Mouse (Mus musculus) yolk sac, embryonic 10.5 days (tissue): ENCODE results near the gene Stambpl1.
A peak's percentile ranks its signal among the peaks of the same experiment; 100 is the strongest.

Experiments
- DNase-seq: peaks from one replicate; pipeline ENCODE4 v3.0.0-alpha.2; 2017; ENCODE audit warnings: low spot score

Stambpl1 gene

DNA sequence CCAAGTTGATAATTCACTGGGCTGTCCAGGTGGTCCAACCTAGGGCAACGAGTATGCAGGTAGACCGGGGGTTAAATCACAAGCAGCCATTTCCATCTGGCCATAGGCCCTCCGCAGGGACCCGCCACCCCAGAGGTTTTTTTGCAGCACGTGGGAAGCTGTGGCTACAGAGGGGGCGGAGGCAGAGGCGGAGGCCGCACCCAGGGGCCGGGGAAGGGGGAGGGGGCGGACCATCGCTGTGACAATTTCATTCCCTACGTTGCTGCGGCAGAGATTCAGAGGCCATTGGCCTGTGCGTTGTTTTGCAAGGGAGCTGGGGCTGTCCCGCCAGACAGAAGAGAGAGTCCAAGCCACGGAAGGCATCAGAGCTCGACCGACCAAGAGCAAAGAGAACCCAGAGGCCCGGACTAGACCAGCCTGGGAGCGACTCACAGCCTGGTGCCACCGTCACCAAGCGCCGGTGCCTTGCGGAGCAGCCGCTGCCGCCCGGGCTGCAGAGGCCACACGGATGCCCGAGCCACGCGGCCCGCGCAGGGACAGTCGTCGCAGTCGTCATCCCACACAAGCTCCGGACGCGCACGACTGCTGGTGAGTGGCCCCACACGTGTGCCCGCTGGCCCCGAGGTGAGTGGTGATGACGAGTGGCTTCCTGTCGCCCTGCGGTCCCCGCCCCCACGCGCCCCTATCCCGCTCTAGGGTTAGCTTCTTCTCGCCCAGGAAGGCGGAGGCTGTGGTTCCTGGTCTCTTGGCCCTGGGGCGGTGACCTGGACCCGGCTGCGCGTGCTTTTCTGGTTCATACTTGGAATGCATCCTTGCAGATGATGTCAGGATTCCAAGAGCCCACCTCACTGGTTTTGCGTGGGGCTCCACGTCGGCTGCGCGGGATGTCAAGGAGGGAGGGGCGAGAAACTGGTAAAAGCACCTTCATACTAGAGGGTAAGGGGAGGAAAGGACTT is at the start of gene Stambpl1:
Gene Stambpl1, plus strand, starts transcription at position 222 of the 956 bp plus-strand sequence.
- peak; percentile 82 for DNase-seq

DNA sequence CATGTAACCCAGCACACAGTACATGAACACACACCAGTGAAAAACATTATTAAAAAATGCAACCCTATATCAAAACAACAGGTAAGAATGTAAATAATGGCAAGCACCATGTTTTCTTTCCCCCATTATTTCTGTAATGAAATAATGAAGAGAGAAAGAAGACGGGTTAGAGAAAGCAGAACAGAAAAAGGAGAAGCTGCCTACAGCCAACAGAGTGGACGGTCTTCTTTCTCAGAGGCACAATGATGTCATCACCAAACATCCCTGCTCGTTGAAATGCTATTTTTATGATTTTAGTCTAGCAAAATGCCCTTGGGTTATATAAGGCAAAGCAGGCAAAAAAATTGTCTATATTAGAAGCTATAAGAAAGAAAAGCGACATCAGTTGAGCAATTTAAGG is 43.6 kb upstream of the Stambpl1 start:
- no peak for DNase-seq

- DNase-seq = no peak
Measured at GRCm38 (mm10) chr19:34151909-34152308, 40.1 kb upstream of the Stambpl1 start.

- DNase-seq = no peak
Measured at GRCm38 (mm10) chr19:34153263-34154144, 38.5 kb upstream of the Stambpl1 start.

DNA sequence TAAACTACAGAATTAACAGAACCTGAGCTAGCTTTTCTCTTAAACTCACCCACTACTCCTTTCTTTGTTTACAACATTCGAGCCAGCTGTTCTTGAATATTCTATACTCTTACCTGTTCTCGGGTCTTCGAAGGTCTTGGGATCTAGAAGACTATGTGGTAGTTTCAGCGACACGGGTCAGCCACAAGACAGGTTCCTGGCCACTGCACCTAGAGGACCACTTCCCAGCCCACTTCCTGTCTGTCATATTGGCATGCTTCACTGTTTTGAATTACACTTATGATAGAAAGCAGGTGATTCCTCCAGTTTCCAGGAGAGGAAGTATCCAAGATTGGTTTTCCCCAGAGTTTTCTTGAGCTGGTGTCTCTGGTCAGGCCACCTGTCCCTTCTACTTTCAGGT is 29.3 kb upstream of the Stambpl1 start:
- no peak for DNase-seq

DNA sequence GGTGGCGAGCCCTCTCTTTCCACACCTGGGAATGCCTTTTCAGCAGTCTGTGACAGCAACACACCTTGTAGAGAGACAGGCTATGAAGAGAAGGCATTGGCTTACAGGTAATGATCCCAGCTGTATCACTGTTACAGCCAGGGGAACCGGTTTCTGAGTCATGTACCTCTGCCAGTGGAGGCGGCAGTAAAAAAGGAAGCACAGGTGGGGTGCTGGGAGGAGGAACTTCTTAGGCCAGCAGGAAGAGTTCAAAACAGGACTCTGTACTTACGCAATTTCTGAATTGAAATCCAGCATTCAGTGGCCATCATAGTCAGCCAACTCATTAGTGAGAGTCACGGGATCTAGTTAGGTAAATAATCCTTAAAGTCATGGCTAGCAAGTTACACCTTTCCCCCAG is 26.1 kb upstream of the Stambpl1 start, which contains the start of gene Ankrd22:
Gene Ankrd22, minus strand, starts transcription at position 163 of the 400 bp plus-strand sequence.
- DNase-seq = peak; percentile 13

DNA sequence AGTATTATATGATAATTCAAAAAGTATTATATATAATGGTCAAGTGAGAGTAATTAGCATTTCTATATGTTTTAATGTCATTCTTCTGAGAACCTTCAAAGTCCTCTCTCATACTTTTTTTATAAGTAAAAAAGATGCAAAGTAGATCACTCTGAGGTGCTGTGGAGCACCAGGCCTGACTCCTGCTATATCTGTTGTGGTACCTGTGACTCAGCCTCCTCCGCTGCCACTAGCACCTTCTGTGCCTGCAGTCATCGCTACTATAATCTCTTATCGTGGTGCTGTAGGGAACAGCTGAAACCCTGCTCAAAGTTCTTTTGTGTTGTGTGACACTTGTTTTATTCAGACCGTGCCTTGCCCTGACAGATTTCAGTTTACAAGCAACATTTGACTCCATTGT is 25.6 kb upstream of the Stambpl1 start:
- no peak for DNase-seq

DNA sequence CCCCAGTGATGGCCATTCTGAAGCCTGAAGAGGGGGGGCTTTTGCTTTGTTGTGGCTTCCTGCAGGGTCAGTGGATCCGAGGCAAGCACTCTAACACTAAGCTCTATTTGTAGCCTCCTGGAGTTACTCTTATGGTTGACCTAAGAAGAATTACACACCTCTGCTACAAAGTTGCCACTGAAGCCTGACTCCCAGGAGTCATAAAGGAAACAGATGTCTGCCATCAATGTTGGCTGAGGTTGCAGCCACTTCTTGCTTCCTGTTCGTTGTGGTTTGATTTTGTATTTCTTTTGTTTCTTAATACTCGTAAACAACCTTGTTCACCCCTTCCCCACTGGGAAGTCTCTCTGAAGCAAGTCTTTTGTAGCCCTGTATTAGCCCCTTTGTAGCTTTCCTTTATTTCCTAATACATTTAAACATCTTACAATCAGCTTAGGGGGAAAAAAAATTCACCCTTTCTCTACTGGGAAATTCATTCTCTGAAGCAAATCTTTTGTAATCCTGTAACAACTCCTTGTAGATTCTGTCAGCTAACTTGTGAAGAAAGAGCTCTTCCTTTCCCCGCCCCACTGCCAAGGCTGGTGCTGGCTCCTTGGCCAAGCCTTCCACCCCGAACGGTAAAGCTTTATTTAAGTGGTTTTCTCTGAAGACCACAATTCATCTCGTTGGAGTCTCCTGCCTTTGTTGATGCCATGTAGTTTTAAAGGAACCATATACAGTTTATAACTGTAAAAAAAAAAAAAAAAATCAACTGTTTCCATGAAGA is 23.9 kb upstream of the Stambpl1 start:
- no peak for DNase-seq

GRCm38 (mm10) chr19:34169121-34169520 is 22.9 kb upstream of the Stambpl1 start:
- no peak for DNase-seq

- no peak for DNase-seq
Measured at GRCm38 (mm10) chr19:34171167-34171566, 20.9 kb upstream of the Stambpl1 start.

GRCm38 (mm10) chr19:34174004-34174403 is 18.0 kb upstream of the Stambpl1 start:
- DNase-seq = no peak

DNA sequence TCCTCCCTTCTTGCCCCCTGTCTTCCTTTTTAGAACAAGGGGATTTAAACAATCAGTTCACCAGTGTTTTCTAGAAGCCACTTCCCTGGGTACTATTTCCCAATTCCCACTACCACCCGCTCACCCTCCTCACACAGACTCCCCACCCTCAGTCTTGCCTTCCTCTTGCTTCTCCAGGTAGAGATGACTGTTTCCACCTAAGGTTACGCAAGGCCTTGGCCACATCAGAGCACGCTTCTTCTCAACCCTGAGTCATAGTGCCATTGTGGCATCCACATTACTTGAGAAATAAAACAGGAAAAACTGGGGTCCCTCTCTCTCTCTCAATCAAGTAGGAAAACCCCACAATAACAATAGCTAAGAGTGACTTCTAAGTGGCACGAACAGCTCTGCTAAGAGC is 12.9 kb upstream of the Stambpl1 start:
- DNase-seq = no peak

GRCm38 (mm10) chr19:34180316-34180715 is 11.7 kb upstream of the Stambpl1 start:
- DNase-seq = no peak

GRCm38 (mm10) chr19:34181234-34181633 is 10.8 kb upstream of the Stambpl1 start:
- DNase-seq = no peak

GRCm38 (mm10) chr19:34182490-34182889 is 9.5 kb upstream of the Stambpl1 start:
- DNase-seq = no peak

GRCm38 (mm10) chr19:34186845-34187244 is 5.2 kb upstream of the Stambpl1 start:
- DNase-seq = no peak

DNA sequence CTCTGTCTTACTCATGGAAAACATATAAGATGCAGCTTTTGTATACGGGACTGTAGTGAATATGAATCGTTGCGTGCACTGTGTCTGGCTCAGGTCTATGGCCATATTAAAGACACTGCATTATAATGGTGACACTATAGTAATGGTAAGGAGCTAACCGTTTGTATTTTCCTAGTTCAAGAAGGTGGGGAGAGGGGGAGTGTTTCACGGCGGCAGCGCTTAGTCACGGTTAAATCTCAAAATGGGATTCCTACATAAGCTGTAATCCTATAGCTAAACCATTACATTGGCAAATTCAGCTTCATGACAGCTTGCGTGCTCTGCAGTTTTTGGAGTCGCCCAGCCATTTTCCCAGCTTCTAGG is 403 bp upstream of the Stambpl1 start:
- no peak for DNase-seq

DNA sequence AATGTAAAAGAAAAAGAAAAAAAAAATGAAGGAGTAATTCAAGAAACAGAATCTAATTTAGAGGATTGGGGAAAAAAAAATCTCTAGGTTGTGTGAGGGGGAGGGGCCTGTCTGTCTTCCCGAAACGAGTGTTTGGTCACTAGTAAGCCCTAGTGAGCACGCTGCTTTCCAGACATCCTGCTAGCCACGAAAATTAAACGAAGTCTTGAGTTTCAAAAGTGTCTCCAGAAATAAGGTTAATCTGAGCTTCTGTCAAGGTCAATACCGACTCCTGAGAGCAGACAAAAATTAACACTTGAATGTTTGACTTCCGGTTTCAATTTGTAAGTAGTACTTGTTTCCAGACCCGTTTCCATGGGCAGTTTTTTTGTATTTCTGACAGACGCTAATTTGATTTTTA is 1.1 kb downstream of the Stambpl1 start:
- peak; percentile 18 for DNase-seq

GRCm38 (mm10) chr19:34193683-34194082 is 1.7 kb downstream of the Stambpl1 start:
- no peak for DNase-seq

DNA sequence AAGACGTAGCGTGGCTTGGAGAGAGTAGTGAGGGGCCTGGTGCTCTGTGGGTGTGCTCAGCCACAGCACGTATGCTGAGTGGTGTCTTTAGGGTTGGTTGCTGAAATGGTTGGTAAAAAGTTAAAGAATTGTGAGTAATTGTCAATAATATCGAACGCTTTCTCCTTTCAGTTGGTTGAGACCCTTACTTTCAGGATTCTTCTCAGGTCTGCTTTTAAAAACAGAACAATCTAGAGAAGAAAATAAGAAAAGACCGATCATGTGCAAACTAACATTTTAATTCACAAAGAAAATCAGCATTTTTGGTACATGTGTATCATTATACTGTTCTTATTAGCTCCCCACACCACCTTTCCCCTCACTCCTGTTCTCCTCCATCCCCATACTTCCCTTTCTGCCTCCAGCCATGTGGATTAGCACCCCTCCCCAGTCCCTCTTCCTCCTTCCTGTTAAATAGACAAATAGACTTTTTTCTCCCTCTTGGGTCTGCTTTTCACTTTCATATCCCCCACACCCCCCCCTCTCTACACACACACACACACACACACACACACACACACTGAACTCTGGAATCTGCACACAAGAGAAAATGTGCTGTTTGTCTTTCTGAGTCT is 2.2 kb downstream of the Stambpl1 start:
- no peak for DNase-seq

DNA sequence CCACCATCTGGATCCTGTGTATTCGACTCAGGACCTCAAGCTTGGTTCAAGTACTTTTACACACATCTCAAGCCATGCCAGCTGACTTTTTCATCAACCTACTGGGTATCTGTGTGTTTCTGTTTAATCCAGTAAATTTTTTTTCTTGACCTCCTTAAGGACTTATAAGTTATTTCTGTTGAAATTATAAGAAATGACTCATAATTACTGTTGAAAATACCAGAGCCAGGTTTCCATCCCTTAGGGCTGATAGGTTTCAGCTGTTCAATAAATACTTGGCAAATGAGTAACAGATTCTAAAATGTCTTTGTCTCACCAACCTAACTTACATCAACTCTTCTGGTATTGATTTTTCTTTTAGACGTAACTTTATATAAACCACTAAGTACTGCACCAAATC is 3.0 kb downstream of the Stambpl1 start:
- DNase-seq = no peak

DNA sequence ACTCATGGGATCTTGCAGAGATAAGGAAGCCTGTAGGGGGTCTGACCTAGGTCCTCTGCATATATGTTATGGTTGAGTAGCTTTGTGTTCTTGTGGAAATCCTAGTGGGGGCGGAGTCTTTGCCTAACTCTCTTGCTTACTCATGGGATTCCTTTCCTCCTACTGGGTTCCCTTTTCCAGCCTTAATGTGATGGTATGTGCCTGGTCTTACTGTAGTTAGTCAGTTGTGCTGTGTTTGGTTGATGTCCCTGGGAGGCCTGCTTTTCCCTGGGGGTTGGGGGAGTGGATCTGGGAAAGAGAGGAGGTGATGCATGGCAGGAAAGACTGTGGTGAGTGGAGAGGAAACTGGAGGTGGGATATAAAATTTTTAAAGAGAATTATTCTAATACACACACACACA is 6.0 kb downstream of the Stambpl1 start:
- DNase-seq = no peak
